Mouse (Mus musculus): Measurements from ENCODE around the gene D10Wsu102e.

- no peak for TF ChIP-seq CTCF (IDR thresholded peaks at IDR 0.05; ENCODE audit: insufficient read depth, low read depth, low read length)
- TF ChIP-seq POLR2A (IDR thresholded peaks at IDR 0.05; ENCODE audit: insufficient read depth, low read depth, low read length): no peak
These were observed 173.9 kb downstream of the D10Wsu102e start, which contains the start of gene Aldh1l2 for GRCm38 (mm10) chr10:83533910-83534283.

All from olfactory bulb, adult 2 months (tissue).